Mouse (Mus musculus) lung, embryonic 14.5 days (tissue): ENCODE measurements around the gene Adamts13. TPM values are rescaled to one million over a fixed set of nuclear protein-coding genes. Genes with fewer than 3 reads are reported as not detected.

Experiments
- ATAC-seq: fragments of 200-750 bp; cut with Nextera tagmentation; 2 replicates; pipeline ENCODE4 v1.8.0; 2017; ENCODE audit warnings: mild to moderate bottlenecking, moderate TSS enrichment, moderate library complexity; ENCODE audit not compliant: insufficient read depth
- DNase-seq: peaks from one replicate; pipeline ENCODE4 v3.0.0-alpha.2; 2015
- H3K27ac ChIP-seq: fragments of 300-500 bp; sonication (generic); 2 replicates; pipeline ENCODE4 v1.5.1; 2014; ENCODE audit warnings: low read depth, mild to moderate bottlenecking, moderate library complexity
- H3K27me3 ChIP-seq: fragments of 300-500 bp; sonication (generic); 2 replicates; pipeline ENCODE4 v1.6.1; 2014; ENCODE audit warnings: low read length, control low read depth; ENCODE audit not compliant: insufficient read depth
- H3K36me3 ChIP-seq: fragments of 300-500 bp; sonication (generic); 2 replicates; pipeline ENCODE4 v1.6.1; 2014; ENCODE audit warnings: control low read depth; ENCODE audit not compliant: insufficient read depth
- H3K4me1 ChIP-seq: fragments of 300-500 bp; sonication (generic); 2 replicates; pipeline ENCODE4 v1.6.1; 2014; ENCODE audit warnings: antibody characterized with exemption, control low read depth; ENCODE audit not compliant: insufficient read depth
- H3K4me2 ChIP-seq: fragments of 300-500 bp; sonication (generic); 2 replicates; pipeline ENCODE4 v1.6.1; 2014; ENCODE audit warnings: mild to moderate bottlenecking
- H3K4me3 ChIP-seq: fragments of 300-500 bp; sonication (generic); 2 replicates; pipeline ENCODE4 v1.5.1; 2014; ENCODE audit warnings: low read depth, low read length
- H3K9ac ChIP-seq: fragments of 300-500 bp; sonication (generic); 2 replicates; pipeline ENCODE4 v1.6.1; 2014
- H3K9me3 ChIP-seq: fragments of 300-500 bp; sonication (generic); 2 replicates; pipeline ENCODE4 v1.6.1; 2016; ENCODE audit warnings: low read depth, low read length, control low read depth
- CTCF ChIP-seq: IDR thresholded peaks from 2 replicates; pipeline ENCODE4 v1.5.1; 2016; ENCODE audit warnings: antibody characterized with exemption, low read depth
- WGBS: fragments of 180-500 bp; shearing (Covaris S2); extraction: QIAGEN DNeasy Blood & Tissue Kit; methylation state at CpG from one replicate; pipeline ENCODE4 v1.1.7; 2014; 5-methylcytosine and 5-hydroxymethylcytosine counted together
- polyA plus RNA-seq: library from polyadenylated mRNA; unstranded; fragments of >200 nt; fragmentation: Nextera tagmentation; extraction: Ambion mirVana; gene quantifications from 2 replicates; pipeline ENCODE4 v1.2.1, GENCODE M21; 2014

Adamts13 gene
- polyA plus RNA-seq, 1 experiment from 2014 or later = 0.07 TPM

GRCm38 (mm10) chr2:27044641-27045040, 71.4 kb downstream of the Adamts13 start:
- WGBS = 69% methylated on average over 3 of the region's 3 CpGs
- Histone ChIP-seq H3K36me3 (no peaks in the 10 kb centered on the region), H3K4me2 (no peak overlapping the region), H3K4me3 (no peak overlapping the region), H3K4me1 (no peaks in the 10 kb centered on the region), H3K27me3 (no peaks in the 10 kb centered on the region), H3K9me3 (no peaks in the 10 kb centered on the region), H3K9ac (no peak overlapping the region), H3K27ac (no peak overlapping the region)
- DNase-seq (no peak), ATAC-seq (no peak)
- no peak for TF ChIP-seq CTCF

- H3K27me3 ChIP-seq = no peaks in the 10 kb centered on the region
- no peaks in the 10 kb centered on the region for H3K36me3 ChIP-seq
- H3K9ac ChIP-seq = no peak overlapping the region
- no peaks in the 10 kb centered on the region for H3K4me1 ChIP-seq
- H3K4me3 ChIP-seq = no peak overlapping the region
- ATAC-seq (peak; percentile 73; the same call in 1 of the 2 replicates), DNase-seq (peak; percentile 82)
- 56% methylated on average over 8 of the region's 8 CpGs for WGBS
- H3K4me2 ChIP-seq = no peak overlapping the region
- no peak overlapping the region; the same call in 1 of the 2 replicates for H3K27ac ChIP-seq
- TF ChIP-seq CTCF = no peak
- no peaks in the 10 kb centered on the region for H3K9me3 ChIP-seq
Measured at GRCm38 (mm10) chr2:27045979-27046770, 73.0 kb downstream of the Adamts13 start.

DNA sequence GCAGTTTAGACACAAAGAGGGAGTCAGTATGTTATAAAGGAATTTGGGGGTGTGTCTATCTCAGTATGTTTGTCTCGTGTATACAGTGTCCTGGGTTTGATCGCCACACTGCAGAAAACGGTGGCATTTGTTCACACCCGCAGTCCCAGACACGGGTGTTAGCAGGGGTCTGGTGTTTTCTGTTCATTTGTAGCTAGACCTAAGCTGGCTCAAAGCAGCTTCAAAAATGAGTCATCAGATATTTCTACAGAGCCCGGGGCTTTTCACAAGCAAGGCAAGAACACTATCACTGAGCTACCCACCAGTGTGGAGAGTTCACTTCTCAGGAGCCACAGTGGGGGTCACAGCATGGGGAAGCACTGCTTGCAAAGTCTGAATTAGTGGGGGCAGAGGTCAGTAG, 76.2 kb downstream of the Adamts13 start:
- ATAC-seq (no peak), DNase-seq (no peak)
- Histone ChIP-seq H3K27ac (no peak overlapping the region), H3K4me2 (no peak overlapping the region), H3K27me3 (no peaks in the 10 kb centered on the region), H3K4me1 (no peaks in the 10 kb centered on the region), H3K36me3 (no peaks in the 10 kb centered on the region), H3K9ac (no peak overlapping the region), H3K4me3 (no peak overlapping the region), H3K9me3 (no peaks in the 10 kb centered on the region)
- no peak for TF ChIP-seq CTCF
- WGBS = 42% methylated on average over 6 of the region's 6 CpGs

- H3K9me3 ChIP-seq = no peaks in the 10 kb centered on the region
- peak overlapping the region; percentile 23 for H3K4me2 ChIP-seq
- H3K27me3 ChIP-seq = no peaks in the 10 kb centered on the region
- DNase-seq (no peak), ATAC-seq (no peak)
- H3K36me3 ChIP-seq = no peaks in the 10 kb centered on the region
- no peaks in the 10 kb centered on the region for H3K4me1 ChIP-seq
- no peak overlapping the region for H3K4me3 ChIP-seq
- TF ChIP-seq CTCF = no peak
- no peak overlapping the region for H3K27ac ChIP-seq
- no peak overlapping the region for H3K9ac ChIP-seq
- 43% methylated on average over 4 of the region's 4 CpGs for WGBS
Measured at GRCm38 (mm10) chr2:27058251-27058650, 85.0 kb downstream of the Adamts13 start.

- Histone ChIP-seq H3K4me1 (no peaks in the 10 kb centered on the region), H3K27me3 (no peaks in the 10 kb centered on the region), H3K9me3 (no peaks in the 10 kb centered on the region), H3K27ac (no peak overlapping the region), H3K36me3 (no peaks in the 10 kb centered on the region), H3K9ac (no peak overlapping the region), H3K4me2 (peak overlapping the region; percentile 23), H3K4me3 (no peak overlapping the region)
- DNase-seq = peak; percentile 20
- ATAC-seq = 0 out of 2 replicates have a peak, but pooled peaks have one; percentile 44
- 24% methylated on average over 12 of the region's 12 CpGs for WGBS
- TF ChIP-seq CTCF = no peak
Measured at GRCm38 (mm10) chr2:27058751-27059150, 85.5 kb downstream of the Adamts13 start.

DNA sequence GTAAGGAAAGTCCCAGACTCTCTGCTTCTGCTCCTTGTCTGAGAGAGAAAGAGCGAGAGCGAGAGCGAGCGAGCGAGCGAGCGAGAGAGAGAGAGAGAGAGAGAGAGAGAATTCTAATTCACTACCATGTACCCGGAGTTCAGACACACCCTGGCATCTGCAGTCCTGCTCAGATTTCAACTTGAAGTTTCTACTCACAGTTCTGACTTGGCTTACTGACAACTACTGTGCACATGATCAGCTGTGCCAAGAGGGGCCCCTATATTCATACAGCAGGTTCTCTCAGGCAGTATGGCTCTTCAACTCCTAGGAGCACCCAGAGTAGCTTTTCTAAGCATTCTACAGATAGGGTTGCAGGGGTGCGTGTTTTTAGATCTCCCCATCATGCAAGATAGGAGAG, 86.0 kb downstream of the Adamts13 start:
- H3K36me3 ChIP-seq = no peaks in the 10 kb centered on the region
- no peak overlapping the region for H3K4me3 ChIP-seq
- H3K27me3 ChIP-seq = no peaks in the 10 kb centered on the region
- H3K27ac ChIP-seq = no peak overlapping the region
- ATAC-seq (no peak), DNase-seq (peak; percentile 50)
- no peak overlapping the region for H3K9ac ChIP-seq
- no peaks in the 10 kb centered on the region for H3K9me3 ChIP-seq
- no peak overlapping the region for H3K4me2 ChIP-seq
- no peak for TF ChIP-seq CTCF
- no peaks in the 10 kb centered on the region for H3K4me1 ChIP-seq
- WGBS = 79% methylated on average over 9 of the region's 9 CpGs

Other genes starting within 250 kb of the Adamts13 start
- gene Abo, start 108.4 kb upstream of the Adamts13 start, polyA plus RNA-seq = not detected in 2 replicates
- gene Surf6, start 70.5 kb upstream of the Adamts13 start, polyA plus RNA-seq = 12.5 and 15.5 TPM in 2 replicates
- gene Med22, start 62.7 kb upstream of the Adamts13 start, polyA plus RNA-seq = 33.2 and 34.6 TPM in 2 replicates
- 775 and 784 TPM in 2 replicates for gene Rpl7a, start 62.7 kb upstream of the Adamts13 start, polyA plus RNA-seq
- 33.2 and 35.5 TPM in 2 replicates for gene Surf2, start 57.0 kb upstream of the Adamts13 start, polyA plus RNA-seq
- gene Surf1, start 56.9 kb upstream of the Adamts13 start, polyA plus RNA-seq = 41.5 and 43.6 TPM in 2 replicates
- gene Surf4, start 39.5 kb upstream of the Adamts13 start, polyA plus RNA-seq = 195 and 211 TPM in 2 replicates
- gene Stkld1, start 39.4 kb upstream of the Adamts13 start, polyA plus RNA-seq = not detected in 2 replicates
- 44.9 and 48.3 TPM in 2 replicates for gene Rexo4, start 9.0 kb upstream of the Adamts13 start, polyA plus RNA-seq
- 48.4 and 58.8 TPM in 2 replicates for gene Cacfd1, start 36.5 kb downstream of the Adamts13 start, polyA plus RNA-seq
- 0.28 and 0.35 TPM in 2 replicates for gene Slc2a6, start 54.6 kb downstream of the Adamts13 start, polyA plus RNA-seq
- gene Mymk, start 98.8 kb downstream of the Adamts13 start, polyA plus RNA-seq = 0.17 and 0.18 TPM in 2 replicates
- 19.2 and 21.0 TPM in 2 replicates for gene Adamtsl2, start 106.0 kb downstream of the Adamts13 start, polyA plus RNA-seq
- gene Fam163b, start 169.1 kb downstream of the Adamts13 start, polyA plus RNA-seq = 0.61 and 0.70 TPM in 2 replicates
- 0.20 and 0.75 TPM in 2 replicates for gene Dbh, start 191.8 kb downstream of the Adamts13 start, polyA plus RNA-seq